ENCODE assay signal across 10 mouse cellular contexts in the genomic region with DNA sequence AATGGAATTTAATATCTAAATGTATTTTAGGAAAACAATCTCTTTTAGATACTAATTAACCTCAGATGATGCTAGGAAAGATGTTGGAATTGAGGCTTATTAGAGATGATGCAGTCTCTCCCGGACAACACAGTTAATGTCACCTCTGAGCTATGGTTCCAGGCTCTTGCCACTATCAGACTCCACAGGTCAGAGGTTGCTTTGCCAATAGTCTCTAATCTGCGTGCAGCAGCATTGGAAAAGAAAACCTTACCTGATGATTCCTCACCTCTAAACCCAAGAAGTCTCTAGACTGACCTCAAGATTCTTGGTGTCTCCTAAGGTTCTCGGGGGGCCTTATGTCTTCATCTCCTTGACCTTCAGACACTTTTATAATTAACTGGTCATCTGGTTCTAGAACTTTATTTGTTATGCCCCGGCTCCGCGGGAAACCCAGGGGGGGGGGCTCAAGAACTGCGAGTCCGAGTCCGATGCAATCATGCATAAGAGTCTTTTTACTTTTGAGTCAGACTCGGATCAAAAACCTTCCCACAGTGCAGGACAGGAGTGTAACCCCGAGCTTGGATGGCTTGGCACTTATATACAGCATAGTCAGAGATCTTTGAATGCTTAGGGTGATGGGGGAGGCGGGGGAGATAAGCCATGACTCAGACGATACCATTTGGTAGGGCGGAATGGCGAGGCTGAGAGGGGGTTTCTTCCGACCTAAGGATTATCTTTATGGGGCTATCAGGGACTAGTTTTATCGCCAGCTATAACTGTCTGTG.
DNase-seq lines count a peak whose midpoint lies in the region; ATAC-seq and TF ChIP-seq lines count a peak whose summit lies in the region.
"Had no signal": no experiment of that assay in that cellular context is flagged by ENCODE, and none has a peak within 500 bp of the region (broad histone marks: within the 10 kb centered on the region; RNA-seq: fewer than 3 reads in every experiment).

No protein-coding gene starts in this region.

- no peak overlapping the region for H3K27ac ChIP-seq in kidney, postnatal 0 days
- H3K27ac ChIP-seq in forebrain, embryonic 10.5 days, result no peak overlapping the region
- peak overlapping the region; percentile 54; the same call in 1 of the 2 replicates for H3K27ac ChIP-seq in intestine, postnatal 0 days (ENCODE audit: low read depth, low read length)
- no peak overlapping the region for H3K27ac ChIP-seq in midbrain, postnatal 0 days (ENCODE audit: low read depth, low read length)

- no peak overlapping the region; the same call in 1 of the 2 replicates for H3K4me3 ChIP-seq in kidney, postnatal 0 days (replicated peaks; ENCODE audit: low read depth, low read length)
- H3K4me3 ChIP-seq in forebrain, embryonic 10.5 days, result peak overlapping the region; percentile 38
- H3K4me3 ChIP-seq in intestine, postnatal 0 days (ENCODE audit: low read depth, low read length), result peak overlapping the region; percentile 25; the same call in 1 of the 2 replicates
- peak overlapping the region; percentile 16 for H3K4me3 ChIP-seq in midbrain, postnatal 0 days (ENCODE audit: low read depth, low read length)

- no peak; the same call in 1 of the 2 replicates for ATAC-seq in kidney, postnatal 0 days (replicated peaks; ENCODE audit: low FRiP score, low read depth)
- peak; percentile 68 for ATAC-seq in intestine, postnatal 0 days
- ATAC-seq in midbrain, postnatal 0 days (ENCODE audit: low FRiP score), result no peak
- ATAC-seq: inflammation-experienced regulatory T-cells, adult 6 months had no signal

- no peaks in the 10 kb centered on the region for H3K27me3 ChIP-seq in kidney, postnatal 0 days (ENCODE audit: insufficient read depth, low read length)
- H3K27me3 ChIP-seq in forebrain, embryonic 10.5 days (ENCODE audit: poor library complexity, severe bottlenecking), result peaks cover 69% of the 10 kb centered on the region
- H3K27me3 ChIP-seq in intestine, postnatal 0 days (replicated peaks; ENCODE audit: control insufficient read depth, insufficient read depth, low read length), result no peaks in the 10 kb centered on the region
- no peaks in the 10 kb centered on the region for H3K27me3 ChIP-seq in midbrain, postnatal 0 days (ENCODE audit: insufficient read depth, low read length)

- H3K9me3 ChIP-seq in kidney, postnatal 0 days (replicated peaks; ENCODE audit: low read length), result no peaks in the 10 kb centered on the region
- no peaks in the 10 kb centered on the region for H3K9me3 ChIP-seq in forebrain, embryonic 10.5 days
- no peaks in the 10 kb centered on the region for H3K9me3 ChIP-seq in intestine, postnatal 0 days (ENCODE audit: control insufficient read depth)
- no peaks in the 10 kb centered on the region for H3K9me3 ChIP-seq in midbrain, postnatal 0 days (ENCODE audit: low read length)

- WGBS in kidney, postnatal 0 days, result 12% methylated on average over 17 of the region's 17 CpGs
- WGBS in forebrain, embryonic 10.5 days, result 6% methylated on average over 17 of the region's 17 CpGs
- WGBS in intestine, postnatal 0 days, result 7% methylated on average over 17 of the region's 17 CpGs
- 11% methylated on average over 17 of the region's 17 CpGs for WGBS in midbrain, postnatal 0 days

- no peaks in the 10 kb centered on the region for H3K4me1 ChIP-seq in kidney, postnatal 0 days (replicated peaks; ENCODE audit: insufficient read depth, low read length)
- peaks cover 12% of the 10 kb centered on the region for H3K4me1 ChIP-seq in forebrain, embryonic 10.5 days
- no peaks in the 10 kb centered on the region for H3K4me1 ChIP-seq in intestine, postnatal 0 days (replicated peaks; ENCODE audit: control insufficient read depth, insufficient read depth, low read length)
- no peaks in the 10 kb centered on the region; the same call in 1 of the 2 replicates for H3K4me1 ChIP-seq in midbrain, postnatal 0 days (ENCODE audit: insufficient read depth, low read length)

- no peak for DNase-seq in kidney, postnatal 0 days (ENCODE audit: low spot score)
- no peak for DNase-seq in kidney, postnatal 25 days
- DNase-seq in forebrain, embryonic 10.5 days (ENCODE audit: extremely low spot score, low spot score), result no peak
- DNase-seq in midbrain, postnatal 0 days (ENCODE audit: low spot score), result no peak
- DNase-seq in thymus, postnatal 36 days, result no peak
- no peak for DNase-seq in retina, postnatal 1 day
- no peak for DNase-seq in thymus, postnatal 14 days

- no peak for TF ChIP-seq CTCF in kidney, postnatal 0 days (IDR thresholded peaks at IDR 0.05; ENCODE audit: low read depth)
- no peak for TF ChIP-seq CTCF in intestine, postnatal 0 days (IDR thresholded peaks at IDR 0.05; ENCODE audit: low read depth)
- no peak for TF ChIP-seq CTCF in midbrain, postnatal 0 days (IDR thresholded peaks at IDR 0.05)

- no peaks in the 10 kb centered on the region for H3K36me3 ChIP-seq in kidney, postnatal 0 days (ENCODE audit: insufficient read depth, low read length)
- no peaks in the 10 kb centered on the region for H3K36me3 ChIP-seq in forebrain, embryonic 10.5 days (replicated peaks)
- H3K36me3 ChIP-seq in intestine, postnatal 0 days (ENCODE audit: control insufficient read depth, insufficient read depth), result no peaks in the 10 kb centered on the region
- no peaks in the 10 kb centered on the region for H3K36me3 ChIP-seq in midbrain, postnatal 0 days (ENCODE audit: insufficient read depth, low read length)
- H3K36me3 ChIP-seq: G1E had no signal

- H3K9ac ChIP-seq in kidney, postnatal 0 days (ENCODE audit: low read depth, low read length), result no peak overlapping the region
- H3K9ac ChIP-seq in intestine, postnatal 0 days (ENCODE audit: low read depth, low read length), result no peak overlapping the region
- no peak overlapping the region for H3K9ac ChIP-seq in midbrain, postnatal 0 days (replicated peaks; ENCODE audit: low read length, poor library complexity, severe bottlenecking)

- H3K4me2 ChIP-seq in kidney, postnatal 0 days (ENCODE audit: low read length), result peak overlapping the region; percentile 41
- H3K4me2 ChIP-seq in intestine, postnatal 0 days (replicated peaks; ENCODE audit: low read depth), result peak overlapping the region; percentile 57
- H3K4me2 ChIP-seq in midbrain, postnatal 0 days (ENCODE audit: low read depth, low read length, poor library complexity, severe bottlenecking), result peak overlapping the region; percentile 50
